8 mouse cellular contexts compared by ENCODE assay signal in the genomic region with DNA sequence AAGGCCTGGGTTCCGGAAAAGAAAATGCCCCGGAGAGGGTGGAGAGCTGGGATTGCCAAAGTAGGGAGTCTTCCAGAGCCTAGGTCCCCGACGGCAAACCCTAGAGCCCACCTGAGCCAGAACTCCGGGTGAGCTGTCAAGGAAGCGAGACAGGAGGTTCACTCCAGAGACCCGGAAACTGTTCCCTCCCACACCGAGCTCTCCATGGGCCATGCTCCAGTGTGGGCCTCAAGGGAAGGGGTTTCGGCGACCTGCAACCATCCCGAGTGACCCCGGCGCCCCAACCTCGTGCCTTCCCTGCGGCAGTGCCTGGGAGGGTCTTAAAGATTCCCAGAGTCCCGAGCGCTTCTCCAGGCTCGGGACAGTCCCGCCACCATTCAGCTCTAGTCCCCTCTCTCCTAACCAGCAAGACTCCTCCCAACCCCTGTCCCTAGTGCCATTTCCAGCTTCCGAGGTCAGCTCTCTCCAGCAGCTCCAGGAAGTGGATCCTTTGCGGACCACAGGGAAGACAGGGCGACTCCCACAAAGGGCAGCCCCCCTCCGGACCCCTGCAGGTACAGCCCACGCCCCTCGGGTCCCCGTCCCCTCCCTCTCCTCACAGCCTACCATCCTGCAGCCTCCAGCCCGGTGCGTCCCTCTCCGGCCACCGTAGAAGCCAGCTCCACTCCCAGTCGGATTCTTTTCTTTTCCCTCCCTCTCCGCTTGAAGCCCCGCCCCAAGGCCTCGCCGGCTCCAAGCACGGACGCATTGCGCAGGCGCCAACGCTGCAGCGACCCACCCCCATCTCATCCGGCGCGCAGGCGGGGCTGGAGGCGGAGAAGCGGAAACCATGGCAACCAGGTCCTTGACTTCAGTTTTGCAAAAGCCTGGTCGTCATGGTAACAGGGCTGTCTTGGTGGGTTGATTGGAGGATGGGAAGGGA. TPM values are rescaled to one million over a fixed set of nuclear protein-coding genes. Genes with fewer than 3 reads are reported as not detected.
DNase-seq lines count a peak whose midpoint lies in the region; ATAC-seq and TF ChIP-seq lines count a peak whose summit lies in the region.

Gene Ap1s1, minus strand, starts transcription at position 734 of the 922 bp plus-strand sequence.

- peak within 1 kb of the TSS; percentile 93 for H3K4me3 ChIP-seq in bone marrow macrophage, adult 2 months (ENCODE audit: insufficient read depth, low read length)
- H3K4me3 ChIP-seq in embryonic fibroblast, embryonic 13.5 days (ENCODE audit: insufficient read depth, low read length) = peak within 1 kb of the TSS; percentile 76
- peak within 1 kb of the TSS; percentile 71 for H3K4me3 ChIP-seq in kidney, embryonic 14.5 days (ENCODE audit: low read length)
- H3K4me3 ChIP-seq in limb, embryonic 15.5 days = peak within 1 kb of the TSS; percentile 77

- H3K4me1 ChIP-seq in bone marrow macrophage, adult 2 months (ENCODE audit: control insufficient read depth, insufficient read depth, low read length) = peaks cover 23% of the 10 kb centered on the region
- H3K4me1 ChIP-seq in embryonic fibroblast, embryonic 13.5 days (ENCODE audit: control insufficient read depth, insufficient read depth, low read length) = no peaks in the 10 kb centered on the region; the same call in 1 of the 2 replicates
- peaks cover 8% of the 10 kb centered on the region; the same call in 1 of the 2 replicates for H3K4me1 ChIP-seq in kidney, embryonic 14.5 days (ENCODE audit: control insufficient read depth, insufficient read depth, low read length)
- peaks cover 13% of the 10 kb centered on the region for H3K4me1 ChIP-seq in limb, embryonic 15.5 days

- no peak; the same call in 1 of the 2 replicates for TF ChIP-seq CTCF in bone marrow macrophage, adult 2 months (IDR thresholded peaks at IDR 0.05; ENCODE audit: low read depth, low read length)
- TF ChIP-seq CTCF in embryonic fibroblast, embryonic 13.5 days (IDR thresholded peaks at IDR 0.05; ENCODE audit: borderline replicate concordance, insufficient read depth, low read length) = no peak

- H3K9me3 ChIP-seq in kidney, embryonic 14.5 days (ENCODE audit: control insufficient read depth, low read length) = no peaks in the 10 kb centered on the region
- no peaks in the 10 kb centered on the region for H3K9me3 ChIP-seq in limb, embryonic 15.5 days

- ATAC-seq in kidney, embryonic 14.5 days (ENCODE audit: low FRiP score, low TSS enrichment) = peak; percentile 94
- ATAC-seq in limb, embryonic 15.5 days (ENCODE audit: insufficient number of reproducible peaks, low FRiP score, low TSS enrichment, low read depth) = peak; percentile 91

- peak within 1 kb of the TSS; percentile 74 for H3K27ac ChIP-seq in bone marrow macrophage, adult 2 months (ENCODE audit: insufficient read depth, low read depth, low read length)
- peak within 1 kb of the TSS; percentile 48 for H3K27ac ChIP-seq in embryonic fibroblast, embryonic 13.5 days (ENCODE audit: insufficient read depth, low read length)
- peak within 1 kb of the TSS; percentile 45 for H3K27ac ChIP-seq in kidney, embryonic 14.5 days (ENCODE audit: low read depth, low read length)
- peak within 1 kb of the TSS; percentile 82 for H3K27ac ChIP-seq in limb, embryonic 15.5 days

- H3K9ac ChIP-seq in kidney, embryonic 14.5 days (ENCODE audit: low read depth, low read length) = peak within 1 kb of the TSS; percentile 74
- H3K9ac ChIP-seq in limb, embryonic 15.5 days = peak within 1 kb of the TSS; percentile 54

- no peaks in the 10 kb centered on the region for H3K27me3 ChIP-seq in kidney, embryonic 14.5 days (ENCODE audit: control insufficient read depth, insufficient read depth, low read length)
- H3K27me3 ChIP-seq in limb, embryonic 15.5 days = no peaks in the 10 kb centered on the region

- whole genome bisulfite sequencing in kidney, embryonic 14.5 days = under 1% methylated on average over 46 of the region's 48 CpGs
- WGBS in limb, embryonic 15.5 days = under 1% methylated on average over 48 of the region's 48 CpGs

- peak within 1 kb of the TSS; percentile 65 for H3K4me2 ChIP-seq in kidney, embryonic 14.5 days (replicated peaks; ENCODE audit: low read depth, low read length)
- H3K4me2 ChIP-seq in limb, embryonic 15.5 days = peak within 1 kb of the TSS; percentile 80

- peaks cover 17% of the 10 kb centered on the region for H3K36me3 ChIP-seq in kidney, embryonic 14.5 days (ENCODE audit: control insufficient read depth, insufficient read depth, low read length)
- peaks cover 20% of the 10 kb centered on the region for H3K36me3 ChIP-seq in limb, embryonic 15.5 days

- TF ChIP-seq POLR2A in bone marrow macrophage, adult 2 months (IDR thresholded peaks at IDR 0.05; ENCODE audit: borderline replicate concordance, low read depth, low read length) = peak; percentile 5; the same call in 1 of the 2 replicates
- peak; percentile 79; the same call in 1 of the 2 replicates for TF ChIP-seq POLR2A in embryonic fibroblast, embryonic 13.5 days (IDR thresholded peaks at IDR 0.05; ENCODE audit: low read depth, low read length)

- peak; percentile 96 for DNase-seq in A20 (ENCODE audit: low read depth, low spot score)
- DNase-seq in heart, adult 9 months (ENCODE audit: low spot score in 2 of 2) = peak; percentile 95 to 96
- DNase-seq in monocyte, adult 2 months (ENCODE audit: low read depth in 1 of 2, low spot score in 2 of 2) = peak; percentile 70 to 78
- DNase-seq in spleen, postnatal 36 days (ENCODE audit: low spot score in 2 of 2) = peak; percentile 91 to 92

RNA-seq across cellular contexts. Expression of gene Ap1s1, which starts in this region (rescaled TPM):
- polyA plus RNA-seq in bone marrow macrophage, adult 2 months (2012; ENCODE audit: insufficient read depth, insufficient read length, missing spikeins) = 92.4 and 96.8 TPM in 2 replicates
- 149 and 166 TPM in 2 replicates for polyA plus RNA-seq in embryonic fibroblast, embryonic 13.5 days (2011; ENCODE audit: insufficient read length, low read depth, missing spikeins)
- polyA plus RNA-seq in kidney, embryonic 14.5 days (2014; fragmentation: Nextera tagmentation; extraction: Ambion mirVana) = 145 and 152 TPM in 2 replicates
- 161 and 178 TPM in 2 replicates for polyA plus RNA-seq in limb, embryonic 15.5 days (2015; fragmentation: Nextera tagmentation; extraction: Ambion mirVana)

Comparison
In these comparisons a context has a peak if more than half of its experiments do, and no peak if none do; other contexts are left out.
1. Peak in every context shown above with its lines: DNase-seq, ATAC-seq, H3K4me3 ChIP-seq and H3K27ac ChIP-seq.